Mouse (Mus musculus): ENCODE measurements around the gene Glg1. TPM values are rescaled to one million over a fixed set of nuclear protein-coding genes. Genes with fewer than 3 reads are reported as not detected.
"Not testable (repeated sequence)": the region's sequence is repeated elsewhere in the genome, so short reads cannot be mapped to it uniquely, and the experiment has no call there.

Glg1 gene
- total RNA-seq, 2 experiments from 2014 or later, result 107 to 114 TPM

DNA sequence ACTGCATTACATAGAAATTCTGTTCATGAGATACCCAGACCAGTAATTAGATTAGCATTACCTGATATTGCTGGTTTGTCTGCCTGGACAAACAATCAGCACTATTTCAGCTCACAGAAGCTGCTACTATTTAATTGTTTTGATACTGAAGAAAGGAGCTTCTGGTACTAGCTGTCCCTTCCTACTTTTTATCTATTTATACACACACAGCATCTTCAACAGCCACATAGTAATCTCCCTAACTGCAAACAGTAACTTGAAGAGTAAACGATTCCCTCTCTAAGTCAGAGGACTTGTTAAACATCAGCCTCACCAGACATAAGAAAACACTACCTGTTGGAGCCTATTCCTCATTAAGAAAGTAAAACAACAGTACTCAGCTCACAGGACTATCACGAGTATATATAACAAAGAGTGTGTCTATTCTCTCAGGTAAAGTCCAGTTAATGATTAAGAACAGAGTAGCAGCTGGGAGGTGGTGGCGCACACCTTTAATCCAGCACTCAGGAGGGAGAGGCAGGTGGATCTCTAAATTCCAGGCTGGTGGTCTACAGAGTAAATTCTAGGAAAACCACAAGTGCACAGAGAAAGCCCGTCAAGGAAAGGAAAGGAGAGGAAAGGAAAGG, 6.4 kb downstream of the Glg1 start:
- DNase-seq, result no peak
- intact Hi-C loops (cut with DNase I), result no loop called here

DNA sequence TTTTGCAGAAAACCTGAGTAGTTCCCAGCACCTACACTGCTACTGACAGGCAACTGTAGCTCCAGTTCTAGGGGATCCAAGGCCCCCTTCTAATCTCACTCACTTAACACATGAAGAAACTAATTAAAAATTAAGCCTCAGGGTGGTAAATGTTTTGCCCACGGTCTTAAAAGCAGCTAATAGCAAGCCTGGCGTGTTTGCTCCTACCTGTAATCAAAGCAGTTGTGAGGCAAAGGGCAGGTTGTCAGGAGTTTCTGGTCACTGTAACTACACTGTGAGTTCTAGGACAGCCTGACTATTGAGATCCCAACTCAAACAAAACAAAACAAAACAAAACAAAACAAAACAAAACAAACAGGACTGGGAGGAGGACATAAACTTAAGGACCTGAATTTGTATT, 8.9 kb downstream of the Glg1 start:
- intact Hi-C loops (cut with DNase I), result no loop called here
- no peak for DNase-seq

DNA sequence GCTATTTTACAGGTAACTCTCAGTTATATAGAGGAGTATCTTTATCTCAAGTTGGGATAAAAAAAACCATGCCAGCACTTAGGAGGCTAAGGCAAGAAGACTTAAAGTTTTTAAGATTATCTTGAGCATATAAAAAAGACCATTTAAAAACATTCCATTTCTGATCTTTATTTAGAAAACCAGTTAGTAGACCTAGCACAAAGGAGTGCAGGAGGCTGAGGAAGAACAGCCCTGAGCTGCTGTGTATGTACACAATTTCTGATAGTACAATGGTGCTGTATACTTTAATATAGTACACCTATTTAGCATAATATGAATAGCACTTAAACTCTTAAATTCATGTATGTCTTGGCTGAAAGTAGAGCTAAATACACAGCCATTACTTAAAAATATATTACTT, 10.9 kb downstream of the Glg1 start:
- DNase-seq, result no peak
- intact Hi-C loops (cut with DNase I), result no loop called here

DNA sequence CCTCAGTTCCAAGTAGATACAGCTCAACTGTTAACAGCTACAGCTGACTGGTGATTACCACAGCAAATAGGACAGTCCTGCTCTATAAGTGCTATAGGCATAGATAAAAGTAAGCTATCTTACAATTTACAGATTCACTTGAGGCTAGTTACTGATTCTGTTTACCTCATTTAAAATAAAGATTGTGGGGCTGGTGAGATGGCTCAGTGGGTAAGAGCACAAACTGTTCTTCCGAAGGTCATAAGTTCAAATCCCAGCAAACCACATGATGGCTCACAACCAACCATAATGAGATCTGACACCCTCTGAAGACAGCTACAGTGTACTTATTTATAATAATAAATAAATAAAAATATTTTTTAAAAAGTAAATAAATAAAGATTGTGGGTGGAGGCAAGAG, 12.2 kb downstream of the Glg1 start:
- DNase-seq; intact Hi-C loops (cut with DNase I): not testable (repeated sequence)

DNA sequence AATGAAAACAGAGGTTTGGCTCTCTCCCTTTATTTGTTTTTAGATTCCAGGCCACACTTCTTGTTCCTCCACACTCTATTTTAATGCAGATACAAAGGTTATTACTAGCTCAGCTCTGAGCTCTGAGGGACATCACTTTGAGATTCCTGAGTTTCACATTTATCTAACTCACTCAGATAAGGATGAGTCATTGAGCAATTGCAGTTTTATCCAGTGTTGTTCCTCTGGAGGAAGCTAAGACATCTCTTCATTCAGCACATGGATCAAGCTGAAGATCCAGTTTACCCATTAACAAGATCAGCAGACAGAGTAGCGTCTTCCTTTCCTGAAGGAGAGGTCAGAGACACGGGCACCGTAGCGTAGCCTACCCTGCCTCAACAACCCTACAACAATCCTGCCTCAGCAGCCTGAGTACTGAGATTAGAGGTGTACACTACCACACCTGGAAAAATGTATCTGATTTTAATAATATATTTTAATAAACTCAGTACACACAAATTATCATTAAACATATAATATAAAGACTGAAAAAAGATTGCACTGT, 12.7 kb downstream of the Glg1 start:
- intact Hi-C loops (cut with DNase I), result no loop called here
- no peak for DNase-seq

DNA sequence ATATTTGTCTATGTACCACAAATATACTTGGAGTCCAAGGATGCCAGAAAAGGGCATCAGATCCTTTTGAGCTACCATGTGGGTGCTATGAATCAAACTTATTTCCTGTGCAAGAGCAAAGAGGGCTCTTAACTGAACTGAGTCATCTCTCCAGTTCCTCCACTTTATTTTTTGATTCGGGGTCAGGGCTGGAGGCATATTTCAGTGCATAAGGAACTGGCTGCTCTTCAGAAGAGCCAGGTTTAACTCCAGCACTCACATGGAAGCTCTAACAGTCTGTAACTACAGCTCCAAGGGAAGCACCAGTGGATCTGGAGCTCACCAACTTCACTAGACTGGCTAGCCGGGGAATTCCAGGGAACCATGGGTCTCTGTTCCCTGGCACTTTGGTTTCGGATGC, 21.7 kb downstream of the Glg1 start:
- intact Hi-C loops (cut with DNase I), result no loop called here
- no peak for DNase-seq

DNA sequence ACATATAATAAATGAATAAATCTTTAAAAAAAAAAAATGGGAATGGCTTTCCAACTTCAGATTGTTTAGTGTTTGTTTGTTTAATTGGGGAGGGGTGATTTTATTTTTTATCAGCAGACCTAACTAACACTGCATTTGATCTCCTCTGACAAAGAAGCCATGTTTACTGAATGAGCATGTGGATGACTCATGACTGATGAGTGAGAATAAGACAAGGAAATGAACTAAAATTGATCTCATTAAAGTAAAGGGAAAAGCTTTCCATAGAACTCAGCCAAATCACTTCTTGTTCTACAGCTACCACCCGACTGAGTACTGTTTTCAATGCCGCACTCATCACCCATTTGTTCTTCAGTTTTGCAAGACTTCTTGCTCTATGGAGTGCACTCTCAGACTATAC, 25.3 kb downstream of the Glg1 start:
- intact Hi-C loops (cut with DNase I), result no loop called here
- no peak for DNase-seq

DNA sequence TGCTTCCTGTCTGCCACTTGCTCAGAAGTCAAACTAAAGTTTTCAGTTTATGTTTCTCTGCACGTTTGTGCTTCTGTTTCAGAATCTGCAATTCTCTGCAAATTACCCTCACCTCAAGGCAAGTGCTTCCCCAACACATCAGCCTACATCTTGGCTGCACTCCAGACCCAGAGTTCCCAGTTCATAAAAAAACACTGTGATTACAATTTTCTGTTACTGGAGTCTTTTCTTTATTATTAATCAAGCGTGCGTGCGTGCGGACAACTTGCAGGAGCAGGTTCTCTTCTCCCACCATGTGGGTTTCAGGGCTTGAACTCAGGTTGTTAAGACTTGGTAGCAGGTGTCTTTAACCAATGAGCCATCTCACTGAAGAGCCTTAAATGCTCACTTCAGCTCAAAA, 34.9 kb downstream of the Glg1 start:
- intact Hi-C loops (cut with DNase I), result no loop called here
- DNase-seq, result peak; percentile 11

DNA sequence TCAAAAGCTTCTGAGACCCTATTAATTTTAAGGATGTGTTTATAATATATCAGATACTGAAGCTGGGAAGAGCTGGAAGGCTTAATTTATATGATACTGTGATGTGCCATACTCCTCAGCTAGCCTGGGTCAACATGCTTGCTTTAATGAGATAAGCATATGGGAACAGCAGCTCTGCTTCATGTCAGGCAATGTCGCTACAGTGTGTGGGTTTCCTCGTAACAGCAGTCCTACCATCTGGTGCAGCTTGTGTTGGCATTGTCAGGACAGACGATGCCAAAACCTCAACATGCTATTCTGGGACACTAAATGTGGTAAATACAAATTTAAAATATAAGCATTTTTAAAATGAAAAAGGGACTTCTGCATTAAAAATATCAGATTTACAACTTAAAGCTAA, 40.9 kb downstream of the Glg1 start:
- peak; percentile 17 for DNase-seq
- intact Hi-C loops (cut with DNase I), result no loop called here

DNA sequence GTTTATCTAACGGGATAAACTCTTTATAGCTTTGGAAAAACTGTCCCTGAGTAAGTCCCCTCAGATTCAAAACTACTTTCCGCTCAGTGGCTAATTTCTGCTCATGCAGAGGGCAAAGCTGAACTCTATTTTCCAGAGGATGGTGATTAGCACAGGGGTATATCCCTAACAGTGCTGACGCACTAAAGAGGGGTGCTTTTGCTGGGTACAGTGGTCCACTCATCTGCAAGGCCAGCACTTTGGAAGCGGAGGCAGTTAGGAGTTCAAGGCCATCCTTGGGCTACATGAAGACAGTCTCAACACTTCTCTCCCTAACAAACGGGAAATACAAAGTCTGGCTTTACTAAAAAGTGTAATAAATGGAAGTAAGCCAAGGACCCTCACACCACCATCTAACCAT, 45.6 kb downstream of the Glg1 start:
- DNase-seq, result no peak
- intact Hi-C loops (cut with DNase I), result no loop called here

DNA sequence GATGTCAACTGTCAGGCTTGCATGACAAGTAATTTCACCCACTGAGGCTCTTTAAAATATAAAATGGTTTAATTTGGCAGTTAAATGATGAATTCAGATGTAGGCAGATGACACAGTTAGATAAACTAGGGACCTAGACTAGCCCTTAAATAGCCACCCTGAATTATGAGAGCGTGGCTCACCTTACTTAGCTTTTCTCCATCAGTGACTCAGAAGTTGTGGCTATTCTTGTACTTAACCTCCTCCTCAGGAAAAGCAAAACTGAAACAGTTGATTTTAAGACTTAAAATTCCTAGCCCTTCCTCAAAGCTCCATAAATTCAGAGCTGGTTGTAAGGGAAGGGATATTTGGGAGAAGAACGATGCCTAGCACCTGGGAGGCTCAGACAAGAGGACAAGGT, 47.8 kb downstream of the Glg1 start:
- no peak for DNase-seq
- intact Hi-C loops (cut with DNase I), result no loop called here

DNA sequence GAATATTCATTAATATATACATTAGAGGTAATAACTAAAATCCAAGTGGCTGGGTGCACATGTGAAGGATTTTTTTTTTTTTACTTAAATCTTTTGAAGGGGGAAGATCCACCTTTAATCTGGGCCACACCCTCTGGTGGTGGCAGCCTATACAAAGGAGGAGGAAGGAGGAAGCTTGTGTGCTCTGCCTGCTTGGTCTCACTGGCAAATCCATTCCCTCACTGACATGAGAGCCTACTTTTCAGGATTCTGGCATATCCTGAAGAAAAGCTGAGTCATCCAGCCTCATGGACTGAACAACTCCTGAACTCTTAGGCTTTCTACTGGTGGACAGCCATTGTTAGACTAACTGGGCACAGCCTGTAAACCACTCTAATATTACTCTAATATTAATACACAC, 49.1 kb downstream of the Glg1 start:
- intact Hi-C loops (cut with DNase I), result no loop called here
- DNase-seq, result no peak

DNA sequence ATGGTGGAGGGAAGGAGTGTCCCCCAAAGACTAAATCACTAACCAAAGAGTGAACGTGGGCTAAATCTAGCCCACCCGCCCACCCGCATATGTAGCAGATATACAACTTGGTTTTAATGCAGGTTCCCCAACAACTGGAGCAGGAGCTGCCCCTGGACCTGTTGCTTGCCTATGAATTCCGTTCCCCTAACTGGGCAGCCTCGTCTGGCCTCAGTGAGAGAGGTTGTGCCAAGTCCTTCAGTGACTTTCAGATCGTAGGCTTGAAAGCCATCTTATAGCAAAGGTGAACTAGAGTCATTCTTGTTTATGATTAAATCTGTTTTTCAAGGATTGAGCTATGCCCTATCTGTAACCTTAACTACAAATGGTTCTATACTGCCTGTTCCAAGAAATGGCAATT, 52.7 kb downstream of the Glg1 start:
- intact Hi-C loops (cut with DNase I), result no loop called here
- DNase-seq, result no peak

DNA sequence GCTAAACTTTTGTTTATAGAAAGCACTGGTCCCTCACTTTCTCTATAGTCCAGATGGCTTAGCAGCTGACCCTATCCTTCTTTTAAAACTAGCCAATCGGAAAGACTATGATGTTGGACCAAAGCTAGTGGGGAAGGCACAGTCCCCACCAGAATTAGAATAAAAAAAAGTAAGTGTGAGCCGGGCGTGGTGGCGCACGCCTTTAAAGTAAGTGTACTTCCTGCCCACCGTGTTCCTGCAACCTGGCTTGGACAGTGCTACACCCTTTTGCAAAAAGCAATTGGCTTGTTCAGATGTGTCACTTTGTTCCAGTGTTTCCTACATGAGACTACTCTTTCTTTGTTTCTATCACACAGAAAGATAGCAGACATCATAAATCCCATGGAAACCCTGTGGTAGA, 54.0 kb downstream of the Glg1 start:
- intact Hi-C loops (cut with DNase I), result no loop called here

DNA sequence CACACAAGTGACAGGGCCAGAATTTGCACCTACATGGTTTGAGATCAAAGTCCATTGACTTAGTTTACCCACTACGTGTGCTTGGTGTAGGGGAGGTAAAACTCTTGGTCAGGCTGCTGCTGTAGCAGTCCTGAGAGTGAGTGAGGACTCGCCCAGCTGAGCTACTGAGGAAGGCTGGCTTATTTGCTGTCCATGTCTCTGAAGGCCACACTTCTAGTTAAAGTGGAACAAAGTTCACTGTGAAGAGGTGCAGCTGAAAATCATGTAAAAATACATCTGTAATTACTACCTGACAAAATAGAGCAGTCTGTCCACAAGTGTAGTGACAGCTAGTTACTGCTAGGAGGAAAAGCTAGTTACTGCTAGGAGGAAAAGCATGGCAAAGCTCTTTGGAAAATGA, 55.7 kb downstream of the Glg1 start:
- intact Hi-C loops (cut with DNase I), result no loop called here
- DNase-seq, result no peak

More for the DNA sequence above, 54.0 kb downstream of the Glg1 start:
- no peak for DNase-seq

DNA sequence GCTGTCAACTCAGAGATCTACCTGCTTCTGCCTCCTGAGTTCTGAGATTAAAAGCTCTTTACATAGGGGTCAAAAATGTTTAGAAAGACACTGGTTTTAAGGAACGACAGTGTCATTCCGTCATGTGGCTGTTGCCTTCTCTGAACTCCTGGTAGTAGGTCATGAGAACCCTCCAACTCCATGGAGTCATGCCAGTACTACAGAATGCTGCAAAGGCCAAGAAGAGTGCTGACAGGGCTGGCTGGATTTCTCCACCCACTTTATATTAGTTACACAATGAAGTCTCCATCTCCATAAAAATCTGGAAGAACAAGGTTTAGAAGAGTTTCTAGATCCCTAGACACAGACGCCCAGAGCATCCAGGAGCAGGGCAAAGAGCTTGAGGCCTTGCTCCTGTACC, 61.0 kb downstream of the Glg1 start:
- no peak for DNase-seq
- intact Hi-C loops (cut with DNase I), result no loop called here

DNA sequence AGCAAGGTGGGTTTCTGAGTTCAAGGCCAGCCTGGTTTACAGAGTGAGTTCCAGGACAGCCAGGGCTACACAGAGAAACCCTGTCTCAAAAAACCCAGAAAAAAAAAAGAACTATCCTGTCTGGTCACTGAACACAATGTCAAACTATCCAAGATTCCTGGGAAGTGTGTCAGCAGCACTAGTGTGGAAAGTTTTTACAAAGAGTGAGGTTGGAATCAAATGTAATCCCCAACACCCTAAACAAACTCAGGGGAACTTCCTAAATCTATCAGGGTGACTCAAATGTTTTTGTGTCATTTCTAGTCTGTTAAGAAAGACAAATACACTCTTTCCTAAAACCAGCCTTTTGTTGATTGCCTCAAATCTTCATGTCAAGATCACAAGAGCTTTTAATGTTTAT, 62.8 kb downstream of the Glg1 start:
- DNase-seq, result no peak
- intact Hi-C loops (cut with DNase I), result no loop called here

DNA sequence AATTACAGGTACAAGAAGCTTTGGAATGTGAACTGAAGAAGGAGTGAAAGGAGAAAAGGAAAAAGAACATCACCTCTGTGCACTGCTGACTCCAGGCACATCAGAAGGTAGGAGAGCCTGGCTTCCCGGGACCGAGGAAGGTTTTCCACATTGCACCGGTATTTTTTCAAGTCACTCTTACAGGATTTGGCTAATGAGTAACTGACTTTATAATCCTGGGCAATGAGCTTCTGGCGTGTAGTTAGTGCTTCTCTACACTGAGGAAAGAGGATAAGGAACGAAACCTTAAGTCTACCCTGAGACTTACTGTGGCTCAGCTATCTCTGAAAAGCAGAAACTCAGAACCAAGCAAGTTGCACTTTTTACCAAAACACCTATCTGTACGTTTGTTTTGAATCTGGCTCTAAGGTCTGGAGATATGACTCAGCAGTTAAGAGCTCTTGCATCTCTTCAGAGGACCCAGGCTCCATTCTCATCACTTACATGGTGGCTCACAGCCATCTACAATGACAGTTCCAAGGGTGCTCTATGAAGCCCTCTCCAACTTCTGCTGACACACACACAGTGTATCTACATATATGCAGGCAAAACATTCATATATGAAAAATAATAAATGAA, 70.3 kb downstream of the Glg1 start:
- intact Hi-C loops (cut with DNase I), result loop anchor here (5.0 kb wide), 1 partner anchor 146 kb away; no protein-coding TSS in a partner anchor
- DNase-seq, result no peak

DNA sequence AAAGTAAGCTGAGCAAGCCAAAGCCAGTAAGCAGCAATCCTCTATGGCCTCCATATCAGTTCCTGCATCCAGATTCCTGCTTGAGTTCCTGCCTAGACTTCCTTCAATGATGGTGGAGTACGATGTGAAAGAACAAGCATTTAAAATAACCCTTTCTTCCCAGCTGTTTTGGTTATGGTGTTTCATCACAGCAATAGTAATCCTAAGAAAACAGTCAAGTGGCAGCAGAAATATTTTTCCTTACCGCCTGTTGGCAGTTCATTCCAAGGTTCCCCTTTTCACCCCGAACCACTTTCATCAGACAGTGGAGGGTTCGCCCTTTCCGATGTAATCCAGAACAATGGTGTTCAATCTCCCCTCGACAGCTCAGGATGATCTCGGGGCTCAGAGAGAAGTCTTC, 71.5 kb downstream of the Glg1 start:
- intact Hi-C loops (cut with DNase I), result loop anchor here (5.0 kb wide), 1 partner anchor 145 kb away; no protein-coding TSS in a partner anchor
- DNase-seq, result no peak

DNA sequence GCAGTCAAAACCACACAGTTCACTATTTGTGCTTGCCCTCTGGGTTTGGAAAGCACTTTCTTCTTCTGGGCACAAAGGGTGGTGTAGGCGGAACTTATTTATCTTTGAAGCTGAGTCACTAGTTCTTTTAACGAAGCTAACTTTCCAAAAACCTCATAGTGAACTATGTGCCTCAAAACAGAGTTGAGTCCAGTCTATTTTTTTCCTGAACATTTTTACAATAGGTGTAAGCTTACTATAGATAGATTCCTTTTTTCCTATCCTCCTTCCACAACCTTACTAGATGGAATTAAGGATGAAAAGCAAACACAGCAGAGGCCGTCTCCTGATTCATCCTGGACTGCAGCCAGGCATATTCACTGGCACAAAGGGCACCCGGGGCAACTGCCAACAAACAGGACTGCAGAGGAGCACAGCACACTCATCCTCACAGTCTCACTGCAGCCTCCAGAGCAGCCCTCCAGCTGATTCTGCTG, 73.5 kb downstream of the Glg1 start:
- DNase-seq, result peak; percentile 77
- intact Hi-C loops (cut with DNase I), result loop anchor here (5.0 kb wide), 1 partner anchor 143 kb away; no protein-coding TSS in a partner anchor

DNA sequence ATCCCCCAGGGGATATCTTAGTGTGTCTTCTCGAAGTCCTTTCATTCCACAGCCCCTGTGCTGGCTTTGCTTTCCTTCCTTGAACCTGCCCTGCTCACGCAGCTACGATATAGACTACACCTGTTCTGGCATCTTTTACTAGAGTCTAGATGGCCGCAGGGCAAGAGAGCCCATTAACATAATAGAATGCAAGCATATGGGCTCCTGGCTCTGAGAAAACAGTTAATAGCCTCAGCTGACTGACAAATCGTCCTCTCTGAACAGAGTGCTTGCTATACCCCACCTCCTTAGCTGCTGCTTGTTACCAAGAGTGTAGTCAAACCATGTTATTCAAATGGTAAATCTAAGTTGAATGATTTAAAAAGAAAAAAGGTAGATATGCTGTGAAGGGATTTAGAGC, 87.4 kb downstream of the Glg1 start:
- intact Hi-C loops (cut with DNase I), result no loop called here
- no peak for DNase-seq

DNA sequence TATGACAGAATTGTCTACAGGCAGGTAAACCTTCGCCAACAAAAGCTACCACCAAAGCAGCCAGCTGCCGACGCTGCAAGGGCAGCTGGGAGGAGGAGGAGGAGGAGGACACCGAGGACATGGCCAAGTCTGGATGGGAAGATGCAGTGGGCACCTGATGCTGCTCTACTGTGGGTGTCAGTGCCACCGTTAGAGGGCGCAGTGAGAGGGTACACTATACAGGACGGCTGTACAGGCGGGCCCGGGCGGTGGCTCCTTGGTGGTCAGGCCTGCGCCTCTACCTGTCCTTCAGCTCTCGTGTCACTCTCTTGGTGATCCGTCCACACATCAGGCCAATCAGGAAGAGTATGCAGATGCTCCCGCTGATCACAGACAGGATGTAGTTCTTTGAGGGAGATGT, 101.4 kb downstream of the Glg1 start:
- intact Hi-C loops (cut with DNase I), result no loop called here
- DNase-seq, result peak; percentile 70
